In the genomic region with DNA sequence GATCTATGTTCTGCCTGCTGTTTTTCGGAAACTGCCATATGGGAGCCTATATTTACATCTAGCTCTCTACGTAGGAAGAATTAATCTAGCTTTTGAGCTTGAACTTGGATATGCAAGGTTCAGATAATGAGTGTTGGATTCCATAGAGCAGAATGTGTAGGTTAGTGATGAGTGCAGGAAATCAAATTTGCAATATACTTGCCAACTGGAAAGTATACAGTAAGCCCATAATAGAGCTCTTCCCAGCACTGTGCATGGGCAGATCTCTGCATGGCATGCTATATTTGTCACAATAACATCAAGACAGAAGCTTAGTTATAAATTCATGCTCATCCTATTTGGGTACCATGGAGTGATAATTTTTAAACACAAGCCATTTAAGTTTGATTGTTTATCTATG, we compare ENCODE assay signal across 25 mouse cellular contexts.
DNase-seq lines count a peak whose midpoint lies in the region; ATAC-seq and TF ChIP-seq lines count a peak whose summit lies in the region.
"Had no signal": no experiment of that assay in that cellular context is flagged by ENCODE, and none has a peak within 500 bp of the region (broad histone marks: within the 10 kb centered on the region; RNA-seq: fewer than 3 reads in every experiment).

No protein-coding gene starts in this region.

- H3K4me3 ChIP-seq in forebrain, postnatal 0 days (ENCODE audit: low read depth, low read length), result no peak overlapping the region
- H3K4me3 ChIP-seq in forebrain, embryonic 13.5 days, result no peak overlapping the region
- H3K4me3 ChIP-seq: embryonic facial prominence, embryonic 10.5 days; embryonic facial prominence, embryonic 13.5 days; erythroblast, embryonic 14.5 days; gastrocnemius, adult 2 months; hindbrain, embryonic 12.5 days; hindbrain, embryonic 15.5 days had no signal

- 45% methylated on average over 2 of the region's 2 CpGs for WGBS in forebrain, postnatal 0 days
- 65% methylated on average over 2 of the region's 2 CpGs for WGBS in forebrain, embryonic 13.5 days

- H3K4me2 ChIP-seq in forebrain, postnatal 0 days (ENCODE audit: low read depth), result no peak overlapping the region
- no peak overlapping the region for H3K4me2 ChIP-seq in forebrain, embryonic 13.5 days
- H3K4me2 ChIP-seq: embryonic facial prominence, embryonic 13.5 days; heart, embryonic 11.5 days; hindbrain, embryonic 12.5 days; hindbrain, embryonic 15.5 days had no signal

- no peak overlapping the region for H3K27ac ChIP-seq in forebrain, postnatal 0 days (ENCODE audit: low read depth, low read length)
- H3K27ac ChIP-seq in forebrain, embryonic 13.5 days, result no peak overlapping the region
- H3K27ac ChIP-seq: embryonic facial prominence, embryonic 10.5 days; embryonic facial prominence, embryonic 13.5 days; gastrocnemius, adult 2 months; hindbrain, embryonic 12.5 days; hindbrain, embryonic 15.5 days had no signal

- H3K4me1 ChIP-seq in forebrain, postnatal 0 days (ENCODE audit: insufficient read depth), result no peaks in the 10 kb centered on the region
- no peaks in the 10 kb centered on the region for H3K4me1 ChIP-seq in forebrain, embryonic 13.5 days
- H3K4me1 ChIP-seq: embryonic facial prominence, embryonic 10.5 days; embryonic facial prominence, embryonic 13.5 days; hindbrain, embryonic 12.5 days; hindbrain, embryonic 15.5 days had no signal

- no peaks in the 10 kb centered on the region for H3K9me3 ChIP-seq in forebrain, postnatal 0 days (ENCODE audit: low read length)
- no peaks in the 10 kb centered on the region for H3K9me3 ChIP-seq in forebrain, embryonic 13.5 days (replicated peaks)
- H3K9me3 ChIP-seq: embryonic facial prominence, embryonic 10.5 days; embryonic facial prominence, embryonic 13.5 days; hindbrain, embryonic 12.5 days; hindbrain, embryonic 15.5 days had no signal

- DNase-seq in forebrain, postnatal 0 days, result peak; percentile 10
- DNase-seq in left cerebral cortex, adult 9 months (ENCODE audit: low spot score in 2 of 2), result peak; percentile 2 to 3
- no peak for DNase-seq in left cerebral cortex, adult 18-20 months (ENCODE audit: low spot score in 2 of 2)
- peak; percentile 10 to 12 for DNase-seq in right cerebral cortex, adult 2 months (ENCODE audit: low spot score in 2 of 2)
- no peak for DNase-seq in right cerebral cortex, postnatal 4 days
- peak; percentile 50 for DNase-seq in telencephalon, adult 2 months (ENCODE audit: low read depth, low spot score)
- DNase-seq: adrenal gland, adult 8-10 months; adrenal gland, postnatal 25 days; cerebellum, adult 11 months; cerebellum, adult 8-10 months; cerebellum, postnatal 10 days; cerebellum, postnatal 36 days; embryo, embryonic 11 days; gastrocnemius, adult 2 months; gastrocnemius, postnatal 14 days; heart, adult 11 months had no signal

- peak; percentile 76 for ATAC-seq in forebrain, postnatal 0 days
- no peak for ATAC-seq in forebrain, embryonic 13.5 days
- no peak for ATAC-seq in CD4-positive, CD25-positive, alpha-beta regulatory T cell, adult 4 months
- ATAC-seq: activated CD4-positive, CD25-positive, alpha-beta regulatory T cell, adult 4 months had no signal

- no peaks in the 10 kb centered on the region for H3K36me3 ChIP-seq in forebrain, postnatal 0 days (ENCODE audit: insufficient read depth)
- H3K36me3 ChIP-seq in forebrain, embryonic 13.5 days (ENCODE audit: poor library complexity, severe bottlenecking), result no peaks in the 10 kb centered on the region
- H3K36me3 ChIP-seq: embryonic facial prominence, embryonic 10.5 days; embryonic facial prominence, embryonic 13.5 days; hindbrain, embryonic 12.5 days; hindbrain, embryonic 15.5 days had no signal

- no peaks in the 10 kb centered on the region for H3K27me3 ChIP-seq in forebrain, postnatal 0 days (ENCODE audit: insufficient read depth, low read length)
- H3K27me3 ChIP-seq in forebrain, embryonic 13.5 days, result no peaks in the 10 kb centered on the region
- H3K27me3 ChIP-seq: embryonic facial prominence, embryonic 13.5 days; hindbrain, embryonic 12.5 days; hindbrain, embryonic 15.5 days had no signal

- TF ChIP-seq CTCF in forebrain, postnatal 0 days (IDR thresholded peaks at IDR 0.05; ENCODE audit: low read depth), result no peak

- no peak overlapping the region for H3K9ac ChIP-seq in forebrain, postnatal 0 days
- H3K9ac ChIP-seq in forebrain, embryonic 13.5 days, result no peak overlapping the region
- H3K9ac ChIP-seq: embryonic facial prominence, embryonic 13.5 days; hindbrain, embryonic 12.5 days; hindbrain, embryonic 15.5 days had no signal

Comparison
In these comparisons a context has a peak if more than half of its experiments do, and no peak if none do; other contexts are left out.
1. DNase-seq: peak in forebrain, postnatal 0 days (single experiment), left cerebral cortex, adult 9 months (2 of 2), right cerebral cortex, adult 2 months (2 of 2) and telencephalon, adult 2 months (single experiment); none in left cerebral cortex, adult 18-20 months (0 of 2) and right cerebral cortex, postnatal 4 days (single experiment).